Mouse (Mus musculus) left cerebral cortex, postnatal 25 days (tissue): ENCODE measurements around the gene Ptprn2. TPM values are rescaled to one million over a fixed set of nuclear protein-coding genes. Genes with fewer than 3 reads are reported as not detected.
A peak's percentile ranks its signal among the peaks of the same experiment; 100 is the strongest.

Experiments
- DNase-seq, 2 experiments: peaks; one replicate each; pipeline ENCODE4 v3.0.0; 2022; ENCODE audit warnings: low spot score in 2 of 2, mixed read lengths in 1 of 2
- intact Hi-C: fragments of 180-260 bp; cut with DNase I; formaldehyde crosslinking; loops from one replicate; pipeline ENCODE4 v1.15.1; 2025
- total RNA-seq, 2 experiments: library from RNA; stranded (reverse); gene quantifications; 2 replicates each; pipeline ENCODE4 v1.2.3; 2021

Gene Ptprn2
- total RNA-seq, 2 experiments from 2014 or later = 356 to 377 TPM

DNA sequence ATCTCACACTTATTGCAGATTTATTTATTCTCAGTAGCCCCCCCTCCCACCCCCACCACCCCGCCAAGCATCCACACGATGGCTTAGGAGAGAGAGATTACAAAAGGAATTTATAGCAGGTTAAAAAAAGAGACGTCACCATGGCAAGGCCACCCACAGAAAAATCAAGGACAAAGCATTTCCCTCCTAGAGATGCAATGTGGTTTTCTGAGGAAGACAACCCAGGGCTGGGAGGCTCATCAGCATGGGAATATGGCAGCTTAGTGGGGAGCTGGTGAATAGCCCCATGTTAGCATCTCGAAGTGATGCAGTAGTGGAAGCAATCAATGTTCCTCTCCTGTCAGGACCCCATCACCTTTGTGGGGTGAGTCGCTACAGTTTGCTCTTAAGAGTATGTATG is 649.7 kb downstream of the Ptprn2 start:
- intact Hi-C loops = no loop called here
- peak in 1 of 2 experiments; percentile 70 for DNase-seq

DNA sequence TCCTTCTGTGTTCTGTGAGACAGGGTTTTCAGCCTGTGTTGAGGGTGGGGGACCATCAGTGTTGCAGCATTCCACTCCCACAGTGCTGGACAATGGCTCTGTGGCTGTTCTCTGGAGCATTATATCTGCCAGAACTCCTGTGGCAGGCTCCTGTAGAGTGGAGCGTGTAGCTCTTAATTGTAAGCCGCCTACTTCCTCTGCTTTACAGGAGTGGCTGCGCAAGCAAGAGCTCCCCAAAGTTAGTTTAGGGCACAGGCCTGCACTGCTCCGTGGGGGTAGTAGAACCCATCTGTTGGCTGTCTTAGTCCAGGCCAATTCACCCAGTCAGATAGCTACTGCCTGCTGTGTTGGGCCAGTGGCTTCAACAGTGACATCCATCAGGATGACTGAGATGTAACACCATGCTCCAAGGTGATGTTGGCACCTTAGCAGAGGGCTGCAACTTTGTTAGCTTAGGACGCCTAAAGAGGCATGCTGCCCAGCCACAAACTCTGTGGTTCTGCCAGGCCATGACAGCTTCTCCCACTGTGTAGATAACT is 651.0 kb downstream of the Ptprn2 start:
- peak in 1 of 2 experiments; percentile 58 for DNase-seq
- intact Hi-C loops = no loop called here

DNA sequence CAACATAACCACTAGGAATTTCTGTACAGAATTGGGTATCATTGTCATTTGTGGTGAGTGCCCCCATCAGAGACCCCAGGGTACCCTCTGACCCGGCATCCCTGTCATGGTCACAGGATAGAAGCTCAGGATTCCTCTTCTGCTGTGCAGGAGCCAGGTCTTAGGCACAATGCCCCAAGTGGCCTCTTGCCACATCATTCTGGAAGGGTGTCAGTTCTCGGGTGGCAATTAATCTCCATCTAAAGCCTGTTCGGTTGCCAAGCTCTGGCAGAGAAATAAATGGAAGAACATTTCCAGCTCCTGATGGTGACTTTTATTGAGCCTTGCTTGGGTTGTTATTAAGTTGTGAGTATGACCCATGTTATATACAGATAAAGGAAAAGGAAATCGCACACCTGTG is 655.4 kb downstream of the Ptprn2 start:
- intact Hi-C loops = no loop called here
- no peak for DNase-seq

DNA sequence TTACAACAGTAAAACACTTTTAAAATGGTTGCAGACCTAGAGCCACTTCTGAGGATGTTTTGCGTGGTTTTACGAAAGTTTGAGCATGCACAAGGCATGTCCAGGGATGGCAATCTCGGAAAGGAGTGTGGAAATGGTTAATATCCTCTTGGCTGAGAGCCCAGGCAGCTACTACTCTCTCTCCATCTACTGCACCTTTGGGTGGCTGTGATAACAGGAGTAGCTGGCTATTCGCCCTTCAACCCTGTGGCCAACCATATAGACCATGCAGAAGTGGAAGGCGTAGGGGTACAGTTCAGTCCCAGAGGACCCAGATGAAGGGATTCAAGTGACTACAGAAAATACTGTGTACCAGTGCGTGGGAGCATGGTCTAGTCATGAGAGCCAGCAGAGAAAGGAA is 655.9 kb downstream of the Ptprn2 start:
- intact Hi-C loops = no loop called here
- no peak for DNase-seq

DNA sequence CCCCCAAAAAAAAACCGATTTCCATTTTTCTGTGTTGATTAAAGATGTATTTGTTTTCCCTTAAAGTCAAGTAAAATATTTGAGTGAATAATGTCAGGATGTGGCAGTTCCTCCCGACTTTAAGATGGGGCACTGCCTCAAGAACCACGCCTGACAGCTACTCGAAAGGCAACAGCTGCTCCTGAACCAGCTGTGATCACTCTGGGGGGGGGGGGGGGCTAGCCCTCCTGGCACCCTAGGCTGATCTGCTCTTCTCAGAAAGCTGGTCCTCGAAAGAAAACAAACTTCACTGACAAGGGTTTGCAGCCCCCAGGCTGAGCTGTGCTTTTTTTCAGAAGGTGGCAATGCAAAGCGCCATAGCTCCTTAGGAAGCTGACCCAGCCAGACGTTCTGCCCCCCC is 663.7 kb downstream of the Ptprn2 start:
- DNase-seq = no peak
- intact Hi-C loops = no loop called here

DNA sequence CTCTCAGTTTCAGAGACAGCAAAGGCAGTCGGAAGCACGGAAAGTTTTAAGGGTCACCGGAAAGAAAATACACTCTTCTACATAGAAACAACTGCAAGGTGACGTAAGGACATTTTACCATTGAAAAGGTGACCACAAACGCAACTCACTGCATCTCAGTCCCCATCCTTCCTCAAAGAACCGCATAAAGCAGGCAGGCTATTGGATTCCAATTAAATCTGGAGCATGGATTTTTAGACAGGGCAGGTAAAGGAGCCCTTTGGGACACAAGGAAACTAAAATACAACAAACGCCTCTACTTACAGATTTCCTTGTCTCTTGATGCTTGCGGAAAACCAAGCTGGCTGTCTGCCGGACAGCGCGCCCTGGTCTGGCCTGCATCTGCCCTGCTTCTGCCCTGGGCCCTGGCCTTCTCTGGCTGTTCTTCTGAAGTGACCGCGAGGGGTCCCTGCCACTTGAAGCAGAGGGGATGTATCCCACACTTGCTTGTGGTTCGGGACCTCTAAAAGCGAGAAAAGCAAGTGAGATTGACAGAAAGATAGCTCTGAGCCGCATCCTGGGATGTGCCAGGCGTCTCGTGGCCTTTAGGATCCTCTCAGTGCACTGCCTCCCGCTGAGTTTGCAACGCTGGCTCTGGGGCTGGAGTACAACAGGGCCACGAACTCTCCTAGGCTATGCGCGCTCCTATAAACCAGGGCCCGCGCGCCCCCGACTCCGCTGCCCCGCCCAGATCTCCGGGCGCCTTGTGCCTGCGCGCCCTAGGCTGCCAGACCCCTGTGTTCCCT is 665.3 kb downstream of the Ptprn2 start:
- intact Hi-C loops = loop anchor here (5.0 to 10.0 kb wide), 2 partner anchors 94 to 204 kb away; no protein-coding TSS in a partner anchor

DNA sequence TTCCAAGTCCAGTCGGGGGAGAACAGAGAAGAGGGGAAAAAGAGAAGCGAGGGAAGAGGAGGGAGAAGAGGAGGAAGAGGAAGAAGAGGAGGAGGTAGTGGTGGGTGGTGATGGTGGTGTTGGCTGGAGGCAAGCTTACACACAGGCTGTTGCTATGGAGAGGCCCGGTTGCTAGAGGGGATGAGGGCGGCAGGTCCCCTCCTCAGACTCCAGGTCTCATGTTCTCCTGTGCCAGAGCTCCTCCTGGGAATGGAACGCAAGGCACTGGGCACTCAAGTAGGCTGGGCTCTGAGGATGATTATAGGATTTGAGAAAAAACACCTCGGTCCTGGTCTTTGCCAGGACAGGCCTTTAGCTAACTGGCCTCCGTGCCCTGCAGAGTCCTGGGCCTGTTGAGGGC is 666.1 kb downstream of the Ptprn2 start:
- DNase-seq = no peak
- intact Hi-C loops = loop anchor here (5.0 to 10.0 kb wide), 2 partner anchors 94 to 203 kb away; no protein-coding TSS in a partner anchor

More for the DNA sequence above, 665.3 kb downstream of the Ptprn2 start:
- DNase-seq = no peak

DNA sequence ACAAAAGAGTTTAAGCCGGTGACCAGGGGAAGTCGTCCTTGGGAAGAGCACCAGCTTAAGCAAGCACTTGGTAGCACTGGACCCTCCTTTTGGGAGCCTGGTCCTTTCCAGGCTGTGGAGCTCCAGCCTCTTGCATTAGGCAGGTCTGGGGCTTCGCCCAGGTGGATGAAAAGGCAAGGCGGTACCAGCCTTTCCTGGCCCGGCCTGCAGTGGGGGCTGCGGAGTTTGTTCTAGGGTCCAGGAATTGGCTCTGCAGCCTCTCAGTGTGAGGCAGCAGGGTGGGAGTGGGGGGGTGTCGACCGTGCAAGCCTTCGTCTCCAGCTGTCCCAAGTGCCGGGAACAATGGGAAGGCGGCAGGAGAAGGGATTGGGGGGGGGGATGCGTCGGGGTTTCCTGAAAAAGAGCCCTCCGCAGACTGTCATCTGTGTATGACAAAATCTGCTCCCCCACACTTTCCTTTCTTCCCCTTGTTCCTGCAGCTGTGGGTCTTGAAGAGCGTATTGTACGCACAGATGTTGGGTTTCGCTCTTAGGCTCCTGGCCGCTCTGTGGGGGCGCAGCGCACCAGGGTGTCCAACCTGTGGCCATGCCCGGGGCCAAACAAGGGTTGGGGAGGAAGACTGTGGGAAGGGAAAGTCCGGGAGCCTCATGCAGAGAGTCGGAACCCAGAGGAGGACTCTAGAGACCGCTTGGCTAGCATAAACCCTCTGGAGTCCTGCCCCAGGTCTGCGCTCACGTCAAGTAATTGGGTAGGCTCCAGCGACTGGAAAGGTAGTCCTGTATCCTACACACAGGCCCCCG is 667.0 kb downstream of the Ptprn2 start:
- no peak for DNase-seq
- intact Hi-C loops = loop anchor here (5.0 to 10.0 kb wide), 2 partner anchors 95 to 202 kb away; no protein-coding TSS in a partner anchor

DNA sequence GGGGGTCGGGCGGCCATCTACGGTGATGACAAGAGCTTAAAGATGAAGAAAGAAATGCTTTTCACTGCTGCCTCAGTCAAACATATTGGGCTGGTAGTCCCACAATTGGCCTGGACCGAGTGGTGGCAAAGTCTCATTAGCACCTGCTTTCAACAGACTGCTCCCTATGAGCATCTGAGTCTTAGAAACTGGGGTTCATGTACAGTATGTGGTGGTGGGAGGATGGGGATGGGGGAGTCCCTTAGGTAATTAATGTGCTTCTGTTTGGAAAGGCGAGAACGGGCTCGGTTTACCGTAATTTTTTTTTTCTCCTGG is 667.6 kb downstream of the Ptprn2 start:
- intact Hi-C loops = loop anchor here (5.0 to 10.0 kb wide), 2 partner anchors 96 to 202 kb away; no protein-coding TSS in a partner anchor

DNA sequence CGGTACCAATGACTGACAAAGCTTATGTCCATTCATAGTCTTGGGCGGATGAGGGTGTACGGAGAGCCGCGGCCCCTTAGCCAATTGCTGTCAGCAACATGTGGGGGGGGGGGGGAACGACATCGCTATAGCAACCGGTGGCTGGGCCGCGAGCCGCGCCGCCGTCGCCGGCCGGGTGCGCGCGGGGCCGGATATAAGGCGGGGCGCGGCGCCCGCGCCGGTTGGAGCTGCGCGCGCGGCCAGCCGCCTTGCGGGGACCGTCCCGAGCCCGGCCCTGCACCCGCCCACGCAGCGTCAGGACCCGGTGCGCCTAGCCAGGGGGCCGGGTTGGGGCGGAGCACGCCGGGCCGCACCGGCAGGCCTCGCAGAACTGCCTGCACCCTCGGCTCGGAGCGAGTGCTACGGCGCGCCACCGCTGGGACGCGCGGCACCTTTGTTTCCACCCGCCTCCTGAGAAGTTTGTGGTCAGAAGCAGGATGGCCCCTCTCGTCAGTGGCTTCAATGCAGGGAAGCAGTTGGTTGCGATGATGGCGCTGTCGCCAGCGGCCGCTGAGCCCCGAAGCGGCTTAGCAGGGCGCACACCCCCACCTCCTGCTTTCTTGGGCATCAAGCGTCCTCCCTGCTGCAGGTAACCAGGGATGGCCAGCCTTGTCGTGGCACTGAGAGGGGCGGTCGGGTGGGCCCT is 668.3 kb downstream of the Ptprn2 start:
- DNase-seq = peak; percentile 68 to 73
- intact Hi-C loops = loop anchor here (5.0 to 10.0 kb wide), 2 partner anchors 97 to 201 kb away; no protein-coding TSS in a partner anchor

More for the DNA sequence above, 667.6 kb downstream of the Ptprn2 start:
- DNase-seq = no peak

DNA sequence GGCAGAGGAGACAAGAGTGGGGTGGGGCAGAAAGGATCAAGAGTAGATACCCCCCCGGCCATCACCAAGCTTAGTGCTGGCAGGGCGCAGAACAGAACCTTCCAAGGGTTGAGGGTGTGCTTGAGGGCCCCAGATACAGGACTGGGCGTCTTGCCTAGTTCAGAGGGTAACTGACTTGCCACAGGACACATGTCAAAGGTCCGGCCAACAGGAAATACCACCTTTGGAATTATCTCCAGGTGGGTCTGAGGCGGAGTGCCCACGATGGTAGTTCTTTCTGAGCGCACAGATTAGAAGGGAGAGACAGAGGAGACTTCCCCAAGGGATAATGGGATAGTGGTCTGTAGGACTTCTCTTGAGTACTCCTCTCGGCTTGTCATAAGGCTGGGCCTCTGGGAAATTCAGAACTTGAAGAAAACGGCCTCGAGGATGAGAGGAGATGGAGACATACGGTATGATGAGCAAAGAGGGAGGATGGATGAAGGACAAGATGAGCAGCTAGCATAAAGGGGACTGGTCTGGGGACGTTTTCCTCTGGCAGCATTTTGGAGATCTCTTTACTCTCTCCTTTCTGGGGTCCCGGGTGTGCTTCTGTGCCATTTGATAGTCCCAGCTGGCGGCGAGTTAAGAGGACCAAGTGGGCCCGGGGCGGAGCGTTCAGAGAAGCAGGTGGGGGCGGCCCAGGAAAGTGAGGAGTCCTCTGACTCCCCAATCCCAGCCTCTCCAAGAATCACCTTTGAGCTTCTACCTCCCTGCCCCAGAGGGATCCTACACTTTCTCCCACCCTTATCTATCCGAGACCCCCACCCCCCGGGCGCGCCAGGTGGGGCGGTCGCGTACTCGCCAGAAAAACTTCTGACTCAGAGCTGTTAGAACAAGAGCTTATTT is 669.1 kb downstream of the Ptprn2 start:
- intact Hi-C loops = loop anchor here (5.0 to 10.0 kb wide), 2 partner anchors 97 to 200 kb away; no protein-coding TSS in a partner anchor
- DNase-seq = no peak

DNA sequence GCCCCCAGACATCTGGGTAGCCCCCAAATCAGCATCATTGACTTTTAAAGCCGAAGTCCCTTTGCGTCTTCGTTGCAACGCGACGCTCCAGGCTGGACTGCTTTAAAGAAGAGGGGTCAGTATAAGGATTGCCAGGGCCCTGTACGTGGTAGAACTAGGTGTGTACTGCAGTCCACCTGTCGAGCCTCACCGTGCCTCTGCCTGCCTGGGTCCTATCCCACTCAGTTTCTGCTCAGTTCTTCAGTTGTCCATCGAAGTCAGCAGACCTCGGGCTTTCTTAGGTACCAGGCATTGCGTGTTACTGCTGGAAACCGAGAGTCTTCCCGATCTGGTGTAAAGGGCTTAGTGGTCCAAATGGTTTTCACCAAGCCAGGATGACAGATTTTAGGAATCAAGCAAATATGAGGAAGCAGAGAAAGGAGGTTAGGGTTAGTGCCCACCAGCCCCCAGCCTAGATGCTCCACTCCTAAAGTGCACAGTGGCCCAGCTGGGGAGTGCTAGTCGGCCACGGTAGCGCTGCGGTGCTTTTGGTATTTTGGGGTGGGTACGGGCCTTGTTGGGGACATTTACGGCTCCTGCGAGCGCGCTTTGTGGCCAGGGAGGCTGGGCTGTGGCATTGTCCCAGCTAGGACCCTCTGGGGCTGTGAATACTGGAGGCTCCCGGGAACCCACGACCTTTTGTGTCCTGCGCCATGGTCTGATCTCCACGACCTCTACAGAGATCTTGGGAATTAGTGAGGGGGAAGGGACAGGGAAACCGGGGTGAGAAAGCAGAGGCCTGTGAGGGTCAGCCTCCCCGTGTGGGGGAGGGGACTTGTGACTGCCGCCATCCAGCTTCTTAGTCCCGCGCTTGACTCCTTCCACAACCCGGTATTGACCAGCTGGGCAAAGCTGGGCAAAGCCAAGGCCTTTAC is 670.0 kb downstream of the Ptprn2 start:
- intact Hi-C loops = loop anchor here (10.0 kb wide), 1 partner anchor 199 kb away; no protein-coding TSS in a partner anchor
- no peak for DNase-seq

DNA sequence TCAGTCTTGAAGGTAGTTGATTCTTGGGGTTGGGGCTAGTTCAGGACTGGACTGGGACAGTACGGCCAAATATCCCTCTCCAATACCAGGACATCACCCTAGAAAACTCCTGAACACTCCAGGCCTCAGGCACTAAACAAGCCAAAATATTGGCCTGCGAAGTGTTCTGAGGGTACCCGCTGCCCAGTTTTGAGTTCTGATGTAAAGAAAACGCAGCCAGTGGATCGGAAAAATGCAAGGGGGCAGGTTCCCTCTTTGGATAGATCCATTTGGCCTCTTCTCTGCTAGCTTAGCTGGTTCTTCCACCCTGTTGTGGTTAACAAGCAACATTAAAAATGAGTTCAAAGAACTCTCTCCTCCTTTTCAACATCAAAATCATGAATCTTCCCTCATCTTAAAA is 670.7 kb downstream of the Ptprn2 start:
- intact Hi-C loops = loop anchor here (10.0 kb wide), 1 partner anchor 199 kb away; no protein-coding TSS in a partner anchor
- DNase-seq = no peak

DNA sequence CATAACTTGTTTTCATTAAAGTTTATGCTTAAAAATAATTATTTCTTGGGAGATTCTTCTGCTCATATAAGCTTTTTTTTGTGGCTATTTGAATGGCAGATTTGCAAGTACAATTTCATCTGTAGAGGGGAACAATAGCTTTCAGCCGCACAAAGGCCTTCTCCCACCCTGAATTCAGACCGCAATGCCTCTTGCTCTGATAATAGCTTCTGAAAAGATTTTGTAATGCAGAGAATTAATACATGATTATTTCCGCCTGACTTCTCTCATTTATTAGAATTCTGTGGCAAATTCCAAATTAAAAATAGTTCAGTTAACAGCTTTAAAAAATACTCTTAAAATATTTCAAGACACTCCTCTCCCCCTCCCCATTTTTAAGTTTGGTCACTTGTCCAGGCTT is 671.3 kb downstream of the Ptprn2 start:
- intact Hi-C loops = loop anchor here (10.0 kb wide), 1 partner anchor 198 kb away; no protein-coding TSS in a partner anchor
- no peak for DNase-seq

DNA sequence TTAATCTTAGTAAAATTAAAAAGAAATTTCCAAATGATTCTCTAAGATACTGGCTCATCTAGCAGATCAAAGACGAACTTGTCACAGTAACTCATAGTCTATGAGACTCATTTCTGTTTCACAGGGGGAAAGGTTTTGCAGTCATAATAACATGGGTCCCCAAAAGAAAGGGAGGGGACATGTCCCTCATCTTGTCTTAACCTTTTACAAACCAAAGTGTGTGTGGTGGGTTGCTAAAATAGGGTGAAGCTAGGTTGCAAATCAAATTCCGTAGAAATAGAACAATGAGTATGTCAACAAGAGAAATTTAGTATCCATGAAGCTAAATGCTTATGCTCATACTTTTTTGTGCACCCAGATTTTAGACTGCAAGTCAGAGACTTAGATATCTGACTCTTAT is 671.7 kb downstream of the Ptprn2 start:
- DNase-seq = no peak
- intact Hi-C loops = loop anchor here (10.0 kb wide), 1 partner anchor 198 kb away; no protein-coding TSS in a partner anchor

DNA sequence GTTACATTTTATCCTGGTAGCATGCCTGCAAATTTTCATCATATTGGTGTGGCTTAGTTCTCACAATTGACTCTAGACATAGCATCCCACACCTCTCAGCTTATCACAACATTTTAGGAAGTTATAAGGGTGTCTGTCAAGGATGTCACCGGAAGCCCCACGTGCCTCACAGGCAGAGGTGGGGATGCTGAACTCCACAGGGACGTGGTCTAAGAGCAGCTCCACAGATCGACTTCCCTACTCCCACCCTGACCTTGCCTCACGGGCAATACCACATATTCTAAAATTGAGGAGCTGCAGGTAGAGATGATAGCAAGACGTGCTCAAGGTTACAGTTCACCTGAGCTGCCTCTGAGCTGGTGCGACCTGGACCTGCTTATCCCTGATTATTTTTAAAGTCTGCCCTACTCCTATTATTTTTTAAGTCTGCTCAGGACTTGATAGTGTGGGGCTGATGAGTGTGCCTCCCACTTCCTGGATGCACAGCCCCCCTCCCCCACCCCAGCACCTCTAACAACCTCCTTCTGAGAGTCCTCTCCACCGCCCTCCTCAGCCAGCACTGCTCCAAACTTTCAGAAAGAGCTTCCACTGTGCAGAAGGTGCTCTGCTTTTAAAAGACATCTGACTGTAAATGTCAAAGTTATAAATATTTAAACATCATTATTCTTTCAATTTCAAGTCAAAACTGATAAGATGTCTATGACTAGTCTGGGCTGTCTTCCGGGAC is 672.3 kb downstream of the Ptprn2 start:
- no peak for DNase-seq
- intact Hi-C loops = loop anchor here (10.0 kb wide), 1 partner anchor 197 kb away; no protein-coding TSS in a partner anchor
